Comparison of ENCODE assay signal across 17 mouse cellular contexts in genomic region chr3:108870631-108871030, GRCm38 (mm10). TPM values are rescaled to one million over a fixed set of nuclear protein-coding genes. Genes with fewer than 3 reads are reported as not detected.
"Had no signal": no experiment of that assay in that cellular context is flagged by ENCODE, and none has a peak within 500 bp of the region (broad histone marks: within the 10 kb centered on the region; RNA-seq: fewer than 3 reads in every experiment).

No protein-coding gene starts in this region.

- ATAC-seq: liver, embryonic 12.5 days; midbrain, embryonic 13.5 days; midbrain, embryonic 16.5 days had no signal

- DNase-seq: kidney, postnatal 14 days; kidney, postnatal 4 days; liver; lung, adult 18-20 months; lung, postnatal 10 days; lung, postnatal 36 days; retina, postnatal 1 day; right cerebral cortex, postnatal 25 days; spleen, adult 18-20 months; thymus, postnatal 25 days had no signal

RNA-seq across cellular contexts. Expression of gene Fndc7, which starts 19.2 kb away (rescaled TPM):
- total RNA-seq: monocyte, adult 5-6 weeks had no signal
- polyA plus RNA-seq: kidney, embryonic 15.5 days; limb, embryonic 10.5 days; midbrain, embryonic 13.5 days; neural tube, embryonic 13.5 days had no signal
